Mouse (Mus musculus) right cerebral cortex, postnatal 4 days (tissue): Measurements from ENCODE around the gene Pacs1.
"Not testable (repeated sequence)": the region's sequence is repeated elsewhere in the genome, so short reads cannot be mapped to it uniquely, and the experiment has no call there.

Source experiments
- DNase-seq: peaks from one replicate; pipeline ENCODE4 v3.0.0-alpha.2; 2022

Gene Pacs1

GRCm38 (mm10) chr19:5149041-5149440 lies 123.9 kb downstream of the Pacs1 start:
- not testable (repeated sequence) for DNase-seq

- peak; percentile 52 for DNase-seq
Measured at GRCm38 (mm10) chr19:5139640-5140039, 133.3 kb downstream of the Pacs1 start.

- no peak for DNase-seq
Measured at GRCm38 (mm10) chr19:5131237-5131636, 141.7 kb downstream of the Pacs1 start.

GRCm38 (mm10) chr19:5129770-5130169 lies 143.1 kb downstream of the Pacs1 start:
- DNase-seq: no peak

GRCm38 (mm10) chr19:5124055-5124614 lies 148.8 kb downstream of the Pacs1 start:
- DNase-seq: no peak

- no peak for DNase-seq
Measured at GRCm38 (mm10) chr19:5123241-5123640, 149.7 kb downstream of the Pacs1 start.

- DNase-seq: no peak
Measured at GRCm38 (mm10) chr19:5122492-5122891, 150.4 kb downstream of the Pacs1 start.

- no peak for DNase-seq
Measured at GRCm38 (mm10) chr19:5118384-5118698, 154.6 kb downstream of the Pacs1 start, which contains the start of gene Klc2. TSS of gene Klc2 (minus strand) at chr19:5118560.

- peak; percentile 94 for DNase-seq
Measured at GRCm38 (mm10) chr19:5117494-5118383, 155.2 kb downstream of the Pacs1 start.

- DNase-seq: no peak
Measured at GRCm38 (mm10) chr19:5113783-5114182, 159.1 kb downstream of the Pacs1 start.

- peak; percentile 58 for DNase-seq
Measured at GRCm38 (mm10) chr19:5109659-5110453, 163.1 kb downstream of the Pacs1 start.

GRCm38 (mm10) chr19:5108702-5109101 lies 164.2 kb downstream of the Pacs1 start:
- no peak for DNase-seq

- no peak for DNase-seq
Measured at GRCm38 (mm10) chr19:5108271-5108575, 164.7 kb downstream of the Pacs1 start.

- DNase-seq: no peak
Measured at GRCm38 (mm10) chr19:5107556-5108270, 165.2 kb downstream of the Pacs1 start.

GRCm38 (mm10) chr19:5106731-5107191 lies 166.2 kb downstream of the Pacs1 start, which contains the start of gene Rab1b:
TSS of gene Rab1b (minus strand) at chr19:5107072.
- DNase-seq: peak; percentile 98

- no peak for DNase-seq
Measured at GRCm38 (mm10) chr19:5106074-5106473, 166.8 kb downstream of the Pacs1 start.

- peak; percentile 76 for DNase-seq
Measured at GRCm38 (mm10) chr19:5098363-5099143, 174.4 kb downstream of the Pacs1 start, which contains the start of gene Cnih2. TSS of gene Cnih2 (minus strand) at chr19:5098521.

- DNase-seq: peak; percentile 53
Measured at GRCm38 (mm10) chr19:5097521-5098362, 175.2 kb downstream of the Pacs1 start.

GRCm38 (mm10) chr19:5095887-5096474 lies 176.9 kb downstream of the Pacs1 start:
- DNase-seq: no peak

- no peak for DNase-seq
Measured at GRCm38 (mm10) chr19:5094746-5095417, 178.0 kb downstream of the Pacs1 start.
